Mouse (Mus musculus) embryonic fibroblast, embryonic 13.5 days (primary cell): Measurements from ENCODE around the gene Cradd. TPM values are rescaled to one million over a fixed set of nuclear protein-coding genes. Genes with fewer than 3 reads are reported as not detected.
A peak's percentile ranks its signal among the peaks of the same experiment; 100 is the strongest.

Experiments
- H3K27ac ChIP-seq: 2 replicates; pipeline ENCODE4 v1.5.1; 2012; ENCODE audit warnings: low read length, control low read depth, inconsistent platforms; ENCODE audit not compliant: insufficient read depth
- H3K4me1 ChIP-seq: 2 replicates; pipeline ENCODE4 v1.6.1; 2011; ENCODE audit warnings: low read length; ENCODE audit not compliant: control insufficient read depth, insufficient read depth
- H3K4me3 ChIP-seq: 2 replicates; pipeline ENCODE4 v1.5.1; 2011; ENCODE audit warnings: mild to moderate bottlenecking, control low read depth, low read length; ENCODE audit not compliant: insufficient read depth
- CTCF ChIP-seq: IDR thresholded peaks from 2 replicates; pipeline ENCODE4 v1.5.1; 2011; ENCODE audit warnings: mild to moderate bottlenecking, control low read depth, low read length, moderate library complexity, borderline replicate concordance; ENCODE audit not compliant: insufficient read depth
- POLR2A ChIP-seq: IDR thresholded peaks from 2 replicates; pipeline ENCODE4 v1.6.1; 2011; ENCODE audit warnings: low read depth, mild to moderate bottlenecking, control low read depth, low read length, moderate library complexity
- polyA plus RNA-seq: library from polyadenylated mRNA; stranded (reverse); fragments of >200 nt; gene quantifications from 2 replicates; pipeline ENCODE4 v1.2.4, GENCODE M21; 2011; ENCODE audit warnings: low read depth; ENCODE audit not compliant: missing spikeins, insufficient read length

Cradd gene
- polyA plus RNA-seq, 1 experiment: 5.7 TPM

DNA sequence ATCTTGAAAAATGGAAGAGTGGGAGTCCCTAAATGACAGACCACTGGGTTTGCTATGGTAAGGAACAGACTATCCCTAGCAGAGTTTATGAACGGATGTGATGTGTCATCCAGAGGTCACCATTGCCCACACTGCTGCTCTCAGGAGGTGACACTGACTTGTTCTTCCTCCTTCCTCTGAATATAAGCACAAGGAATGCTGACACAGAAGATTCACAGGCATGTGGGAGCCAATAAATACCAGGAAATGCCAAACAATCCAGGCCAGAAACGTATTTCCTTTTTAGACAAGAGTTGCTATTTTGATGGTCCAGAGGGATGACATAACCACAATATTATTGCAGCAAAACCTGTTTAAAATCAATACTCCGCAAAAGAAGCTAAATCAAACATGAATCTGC, 91.4 kb downstream of the Cradd start:
- no peak overlapping the region for H3K4me3 ChIP-seq
- TF ChIP-seq CTCF: no peak
- no peak for TF ChIP-seq POLR2A
- H3K27ac ChIP-seq: peak overlapping the region; percentile 55; the same call in 1 of the 2 replicates
- H3K4me1 ChIP-seq: peaks cover 7% of the 10 kb centered on the region

DNA sequence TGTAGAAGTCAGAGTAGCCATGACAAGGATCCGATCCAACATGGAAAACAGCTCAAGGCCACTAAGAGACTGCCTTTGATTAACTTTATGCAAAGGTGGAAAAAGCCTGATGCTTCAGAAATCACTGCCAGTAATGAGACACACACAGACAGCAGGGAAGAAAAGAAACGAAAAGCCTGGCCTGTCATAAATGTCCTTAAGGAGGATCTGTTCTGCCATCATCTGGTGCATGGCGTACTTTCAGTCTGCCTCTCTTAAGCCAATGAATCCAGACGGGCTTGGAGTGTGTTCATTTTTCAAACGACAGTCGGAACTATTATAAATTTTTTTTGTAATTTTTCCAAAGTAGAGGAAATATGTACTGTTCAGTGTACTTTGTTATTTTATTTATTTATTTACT, 95.7 kb downstream of the Cradd start:
- Histone ChIP-seq H3K4me1 (peaks cover 9% of the 10 kb centered on the region; the same call in 1 of the 2 replicates), H3K27ac (no peak overlapping the region), H3K4me3 (no peak overlapping the region)
- TF ChIP-seq CTCF: no peak
- TF ChIP-seq POLR2A: no peak

DNA sequence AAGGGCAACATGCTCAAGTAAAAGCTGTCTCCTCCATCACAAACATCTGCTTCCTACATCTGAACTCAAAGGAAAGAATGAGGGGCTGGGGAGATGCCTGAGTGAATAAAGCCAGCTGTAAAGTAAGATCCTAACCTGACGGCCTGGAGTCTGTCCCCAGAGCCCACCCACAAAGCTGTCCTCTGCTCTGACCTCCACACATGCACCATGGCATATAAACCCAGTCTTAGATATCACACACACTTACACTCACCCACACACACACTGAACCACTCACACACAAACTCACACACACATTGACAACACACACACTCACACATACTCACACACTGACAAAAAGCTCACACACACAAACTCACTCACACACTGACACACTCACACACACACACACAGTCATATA, 96.3 kb downstream of the Cradd start:
- Histone ChIP-seq H3K4me3 (no peak overlapping the region), H3K4me1 (peaks cover 4% of the 10 kb centered on the region; the same call in 1 of the 2 replicates), H3K27ac (no peak overlapping the region)
- TF ChIP-seq POLR2A (no peak), CTCF (no peak)

DNA sequence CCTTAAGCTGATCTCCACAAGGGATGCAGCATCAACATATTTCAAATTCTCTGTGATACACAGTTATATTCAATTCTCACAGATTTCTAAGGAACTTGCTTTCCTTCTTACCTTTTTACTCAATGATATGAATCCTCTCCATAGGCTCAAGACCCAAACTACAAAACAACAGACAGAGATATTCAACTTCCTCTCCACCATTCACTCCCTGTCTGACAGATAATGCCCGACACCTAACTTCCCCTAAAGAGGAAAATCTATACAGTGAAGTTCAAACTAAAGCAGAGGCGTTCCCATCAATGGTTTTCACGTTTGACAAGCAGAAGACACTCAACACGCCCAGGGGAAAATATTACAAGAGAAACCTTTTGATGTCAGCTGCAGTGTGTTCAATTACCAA, 97.2 kb downstream of the Cradd start:
- no peak overlapping the region for H3K4me3 ChIP-seq
- no peak for TF ChIP-seq POLR2A
- TF ChIP-seq CTCF: no peak
- no peak overlapping the region for H3K27ac ChIP-seq
- H3K4me1 ChIP-seq: peaks cover 4% of the 10 kb centered on the region; the same call in 1 of the 2 replicates

DNA sequence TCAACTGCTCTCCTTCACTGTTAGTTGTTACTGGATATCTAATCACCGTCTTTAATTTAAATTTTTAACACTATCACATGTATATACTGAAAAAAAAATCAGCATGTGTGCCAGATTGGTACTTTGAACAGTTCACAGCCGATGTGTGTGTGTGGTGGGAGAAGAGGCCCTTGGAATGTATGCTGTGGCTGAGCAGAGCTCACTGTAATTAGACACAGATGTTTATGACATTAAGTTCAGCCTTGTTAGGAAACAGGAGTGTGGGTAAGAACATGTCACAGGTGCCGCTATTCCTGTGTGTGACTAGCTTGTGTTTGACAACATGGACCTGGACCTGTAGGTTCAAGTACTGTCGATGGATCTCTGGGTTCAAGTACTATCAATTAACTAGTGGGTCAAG, 98.9 kb downstream of the Cradd start:
- no peak for TF ChIP-seq POLR2A
- TF ChIP-seq CTCF: no peak
- no peak overlapping the region for H3K4me3 ChIP-seq
- no peak overlapping the region for H3K27ac ChIP-seq
- H3K4me1 ChIP-seq: peaks cover 4% of the 10 kb centered on the region; the same call in 1 of the 2 replicates

DNA sequence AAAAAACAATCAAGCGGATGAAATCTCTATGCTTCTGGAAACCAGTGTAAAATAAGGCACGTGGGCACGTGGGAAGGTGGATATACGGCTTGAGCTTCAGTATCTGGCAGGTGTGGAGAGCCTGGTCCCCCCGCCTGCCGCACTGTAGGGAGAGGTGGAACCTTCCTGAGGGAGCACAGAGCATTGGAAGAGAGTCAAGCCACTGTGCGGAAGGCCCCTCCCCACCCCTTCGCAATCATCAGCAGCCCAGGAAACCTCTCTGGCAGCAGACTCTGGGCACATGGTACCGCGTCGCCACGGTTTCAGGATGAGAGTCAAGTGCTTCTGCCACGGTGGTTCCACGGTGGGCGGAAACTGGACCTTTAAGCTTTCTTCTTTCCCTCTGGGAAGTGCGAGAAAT, 100.7 kb downstream of the Cradd start:
- TF ChIP-seq POLR2A (no peak), CTCF (no peak)
- H3K27ac ChIP-seq: no peak overlapping the region
- no peak overlapping the region for H3K4me3 ChIP-seq
- peaks cover 4% of the 10 kb centered on the region; the same call in 1 of the 2 replicates for H3K4me1 ChIP-seq

DNA sequence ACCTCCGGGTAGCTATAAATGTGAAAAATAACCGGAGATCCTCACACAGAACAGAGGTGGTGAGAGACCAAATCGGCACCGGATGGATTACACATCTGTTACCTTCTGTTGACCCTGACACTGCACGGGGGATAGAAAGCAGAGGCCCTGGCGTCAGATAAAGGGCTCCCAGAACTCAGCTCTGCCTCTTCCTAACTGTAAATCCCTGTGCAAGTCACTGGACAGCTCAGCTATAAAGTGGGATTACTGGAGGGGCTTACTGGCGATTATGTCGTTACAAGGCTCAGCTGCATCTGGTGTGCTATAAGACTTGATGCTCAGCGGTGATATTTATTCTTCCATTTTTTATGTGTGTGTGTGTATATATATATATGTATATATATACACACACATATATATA, 102.0 kb downstream of the Cradd start:
- H3K4me3 ChIP-seq: no peak overlapping the region
- H3K4me1 ChIP-seq: peaks cover 4% of the 10 kb centered on the region; the same call in 1 of the 2 replicates
- no peak for TF ChIP-seq POLR2A
- TF ChIP-seq CTCF: no peak
- H3K27ac ChIP-seq: no peak overlapping the region

DNA sequence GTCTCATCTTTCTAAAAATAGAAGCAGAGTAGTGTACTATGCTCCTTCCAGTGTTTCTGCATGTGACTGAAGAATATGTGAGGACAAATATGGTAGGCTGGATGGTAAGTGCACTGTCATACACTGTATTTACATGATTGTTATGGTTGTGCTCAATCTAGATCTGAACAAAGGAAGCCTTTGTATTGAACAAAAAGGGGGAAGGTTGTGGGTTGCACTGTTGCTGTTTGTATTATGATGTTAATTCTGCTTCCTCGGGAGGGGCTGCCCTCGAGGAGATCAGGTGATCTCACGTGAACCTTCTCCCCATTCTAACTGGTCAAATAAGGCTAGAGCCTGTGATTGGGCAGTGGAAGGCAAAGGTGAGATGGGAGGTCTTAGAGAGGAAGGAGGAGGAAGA, 103.4 kb downstream of the Cradd start:
- peaks cover 4% of the 10 kb centered on the region; the same call in 1 of the 2 replicates for H3K4me1 ChIP-seq
- H3K27ac ChIP-seq: no peak overlapping the region
- TF ChIP-seq CTCF: no peak
- TF ChIP-seq POLR2A: no peak

DNA sequence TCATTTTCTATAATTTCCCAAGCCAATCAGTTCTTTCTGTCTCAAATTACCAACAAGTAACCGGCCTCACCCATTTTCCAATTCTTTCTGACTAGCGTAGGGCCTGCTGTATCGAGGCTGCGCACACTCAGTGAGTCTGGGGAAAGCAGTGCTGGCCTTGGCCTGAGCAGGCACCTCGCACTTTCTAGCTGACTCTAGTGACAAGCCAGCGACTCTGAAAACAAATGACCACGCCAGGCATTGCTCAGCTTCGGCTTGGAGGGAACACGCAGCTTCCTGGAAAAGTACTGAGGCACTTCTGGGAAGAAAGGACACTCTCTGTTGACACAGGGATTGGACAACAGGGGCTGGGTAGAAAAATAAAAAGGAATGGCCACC, 105.3 kb downstream of the Cradd start:
- no peak for TF ChIP-seq CTCF
- TF ChIP-seq POLR2A: no peak
- Histone ChIP-seq H3K4me1 (no peaks in the 10 kb centered on the region), H3K4me3 (no peak overlapping the region), H3K27ac (no peak overlapping the region)

More for the DNA sequence above, 103.4 kb downstream of the Cradd start:
- no peak overlapping the region for H3K4me3 ChIP-seq

DNA sequence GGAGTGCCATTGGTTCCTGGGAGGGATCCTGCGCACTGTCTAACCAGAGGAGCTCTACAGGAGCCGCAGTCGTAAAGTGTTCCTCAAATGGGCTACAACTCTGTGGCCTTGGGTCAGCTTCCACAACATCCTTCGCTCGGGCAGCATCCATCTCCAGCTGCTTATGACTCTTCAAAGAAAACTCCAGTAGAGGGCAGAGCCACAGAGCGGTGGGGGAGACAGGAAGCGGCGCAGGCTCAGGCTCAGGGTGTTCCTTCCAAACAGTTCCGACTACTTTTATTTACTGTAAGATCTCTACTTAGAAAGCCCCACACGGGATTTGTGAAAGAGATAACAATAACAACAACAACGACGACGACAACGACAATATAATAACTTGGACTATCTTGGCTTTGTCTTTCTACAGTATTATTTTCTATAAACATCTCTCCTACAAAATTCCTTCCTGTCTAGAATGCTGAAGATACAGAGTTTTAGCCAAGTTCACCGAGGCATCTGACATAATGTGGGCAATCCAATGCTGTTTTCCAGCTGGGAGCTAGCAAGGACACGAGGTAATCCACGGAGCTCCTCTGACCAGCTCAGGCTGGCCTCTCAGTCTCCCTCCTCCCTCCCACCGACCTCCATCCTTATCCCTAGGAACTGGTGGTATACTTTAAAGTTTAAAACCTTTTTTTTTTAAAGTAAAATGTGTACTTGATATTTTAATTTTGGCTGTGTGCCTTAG, 105.8 kb downstream of the Cradd start:
- Histone ChIP-seq H3K4me1 (no peaks in the 10 kb centered on the region), H3K27ac (no peak overlapping the region), H3K4me3 (no peak overlapping the region)
- no peak for TF ChIP-seq CTCF

DNA sequence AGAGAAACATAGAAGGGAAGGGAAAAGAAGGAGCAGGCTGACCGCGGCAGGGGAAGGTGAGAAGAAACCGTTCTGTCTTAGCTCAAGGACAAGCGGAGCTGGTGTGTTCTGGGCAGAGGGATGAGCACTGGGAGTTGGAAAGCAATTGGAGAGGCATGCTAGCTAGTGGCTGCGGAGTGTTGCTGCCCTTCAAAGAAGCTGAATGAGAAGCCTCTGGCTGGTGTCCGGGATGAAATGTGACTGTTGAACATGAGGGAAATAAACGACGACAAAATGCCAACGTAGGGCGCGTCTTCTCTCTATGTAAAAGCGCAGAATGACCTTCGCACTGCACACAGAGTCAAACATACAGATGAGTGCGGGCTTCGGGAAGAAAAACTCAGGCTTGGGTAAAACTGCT, 108.6 kb downstream of the Cradd start:
- TF ChIP-seq POLR2A (no peak), CTCF (no peak)
- no peak overlapping the region for H3K4me3 ChIP-seq
- H3K27ac ChIP-seq: no peak overlapping the region
- no peaks in the 10 kb centered on the region for H3K4me1 ChIP-seq
